Mouse (Mus musculus) kidney, adult 2 months (tissue): ENCODE measurements around the gene Gm10409.
"Not testable (repeated sequence)": the region's sequence is repeated elsewhere in the genome, so short reads cannot be mapped to it uniquely, and the experiment has no call there.

ENCODE experiments used
- CTCF ChIP-seq: fragments of 200-500 bp; conservative IDR thresholded peaks from 2 replicates; pipeline ENCODE4 v1.5.1; 2011; ENCODE audit warnings: low read depth, mild to moderate bottlenecking, control low read depth, low read length, moderate library complexity, mixed read lengths; ENCODE audit not compliant: insufficient read depth, insufficient read length
- POLR2A ChIP-seq: fragments of 200-500 bp; IDR thresholded peaks from one replicate; pipeline ENCODE4 v1.6.1; 2011; ENCODE audit warnings: low read depth, low read length, control low read depth

DNA sequence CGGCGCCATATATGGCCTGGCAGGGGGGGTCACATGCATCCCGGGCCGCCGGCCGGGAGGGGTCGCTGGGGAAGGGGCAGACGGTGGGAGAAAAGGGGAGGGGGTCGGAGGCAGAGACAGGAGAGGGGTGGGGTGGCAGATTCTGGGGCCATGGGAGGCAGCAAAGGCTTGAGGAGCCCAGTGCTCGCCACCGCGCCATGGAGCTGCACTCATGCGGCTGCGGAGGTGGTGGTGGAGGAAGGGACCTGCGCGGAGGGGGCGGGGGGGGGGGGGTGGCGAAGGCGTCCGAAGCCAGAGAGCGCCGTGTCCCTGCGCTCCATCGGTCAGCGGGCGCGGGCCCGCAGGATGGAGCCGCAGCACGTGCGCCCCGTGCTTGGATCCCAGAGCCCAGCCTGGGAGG lies at the start of gene Gm10409:
- not testable (repeated sequence) for TF ChIP-seq CTCF, POLR2A
